In genomic region chr5:137584976-137585375, GRCm38 (mm10) we compare ENCODE assay signal across 9 mouse cellular contexts. TPM values are rescaled to one million over a fixed set of nuclear protein-coding genes. Genes with fewer than 3 reads are reported as not detected.
DNase-seq lines count a peak whose midpoint lies in the region; ATAC-seq lines count a peak whose summit lies in the region.
"Had no signal": no experiment of that assay in that cellular context is flagged by ENCODE, and none has a peak within 500 bp of the region (broad histone marks: within the 10 kb centered on the region; RNA-seq: fewer than 3 reads in every experiment).

No protein-coding gene starts in this region.

- no peak overlapping the region for H3K4me2 ChIP-seq in hindbrain, embryonic 12.5 days (replicated peaks)
- no peak overlapping the region for H3K4me2 ChIP-seq in neural tube, embryonic 11.5 days (ENCODE audit: low read depth)
- H3K4me2 ChIP-seq: limb, embryonic 12.5 days had no signal

- intact Hi-C loops in gastrocnemius, postnatal 14 days (cut with DNase I; ENCODE audit: low total_unique reads), result loop anchor here (10.0 kb wide), 1 partner anchor 70 kb away; the partner anchor contains the start of gene Gigyf1

- no peak for ATAC-seq in hindbrain, embryonic 12.5 days (ENCODE audit: low FRiP score)
- ATAC-seq in neural tube, embryonic 11.5 days (ENCODE audit: insufficient read depth, low FRiP score, low TSS enrichment), result no peak

- peak; percentile 60 for DNase-seq in hindbrain, embryonic 10.5 days (ENCODE audit: low spot score)
- DNase-seq in CD8-positive naive resting alpha-beta T cell, adult 2 months (ENCODE audit: low read depth in 2 of 2, low spot score in 2 of 2), result peak; percentile 53 to 65
- DNase-seq in brain, adult 2 months (ENCODE audit: low read depth, low spot score), result peak; percentile 85
- DNase-seq in gastrocnemius, postnatal 14 days, result peak; percentile 79
- DNase-seq in layer of hippocampus, postnatal 25 days (ENCODE audit: extremely low spot score in 1 of 2, low spot score in 1 of 2), result peak; percentile 26 to 70
- peak; percentile 53 for DNase-seq in neural tube, embryonic 11.5 days (ENCODE audit: low spot score)
- peak; percentile 83 for DNase-seq in thymus, postnatal 14 days

- H3K36me3 ChIP-seq in hindbrain, embryonic 10.5 days, result no peaks in the 10 kb centered on the region
- H3K36me3 ChIP-seq in hindbrain, embryonic 12.5 days, result no peaks in the 10 kb centered on the region
- no peaks in the 10 kb centered on the region for H3K36me3 ChIP-seq in neural tube, embryonic 11.5 days (ENCODE audit: control insufficient read depth, insufficient read depth, low read length)
- H3K36me3 ChIP-seq: limb, embryonic 12.5 days had no signal

- peaks cover 7% of the 10 kb centered on the region; the same call in 1 of the 2 replicates for H3K9me3 ChIP-seq in hindbrain, embryonic 10.5 days
- no peaks in the 10 kb centered on the region for H3K9me3 ChIP-seq in hindbrain, embryonic 12.5 days (replicated peaks)
- no peaks in the 10 kb centered on the region for H3K9me3 ChIP-seq in neural tube, embryonic 11.5 days (ENCODE audit: control insufficient read depth, low read length)

- H3K27ac ChIP-seq in hindbrain, embryonic 10.5 days, result no peak overlapping the region
- no peak overlapping the region for H3K27ac ChIP-seq in hindbrain, embryonic 12.5 days
- H3K27ac ChIP-seq in neural tube, embryonic 11.5 days (ENCODE audit: low read depth, low read length), result no peak overlapping the region

- H3K4me3 ChIP-seq in hindbrain, embryonic 10.5 days, result no peak overlapping the region
- H3K4me3 ChIP-seq in hindbrain, embryonic 12.5 days, result no peak overlapping the region
- H3K4me3 ChIP-seq in neural tube, embryonic 11.5 days (ENCODE audit: low read depth, low read length), result no peak overlapping the region

- H3K4me1 ChIP-seq in hindbrain, embryonic 10.5 days (replicated peaks), result peaks cover 22% of the 10 kb centered on the region
- peaks cover 11% of the 10 kb centered on the region for H3K4me1 ChIP-seq in hindbrain, embryonic 12.5 days
- H3K4me1 ChIP-seq in neural tube, embryonic 11.5 days (ENCODE audit: control insufficient read depth, insufficient read depth, low read length), result no peaks in the 10 kb centered on the region

- H3K27me3 ChIP-seq in hindbrain, embryonic 10.5 days (ENCODE audit: insufficient read depth, poor library complexity, severe bottlenecking), result peaks cover 35% of the 10 kb centered on the region
- H3K27me3 ChIP-seq in hindbrain, embryonic 12.5 days, result peaks cover 22% of the 10 kb centered on the region
- peaks cover 15% of the 10 kb centered on the region for H3K27me3 ChIP-seq in neural tube, embryonic 11.5 days (ENCODE audit: control insufficient read depth, insufficient read depth, low read length)

- WGBS in hindbrain, embryonic 10.5 days, result 33% methylated on average over 8 of the region's 8 CpGs
- 34% methylated on average over 8 of the region's 8 CpGs for WGBS in hindbrain, embryonic 12.5 days
- 33% methylated on average over 8 of the region's 8 CpGs for WGBS in neural tube, embryonic 11.5 days

- H3K9ac ChIP-seq in hindbrain, embryonic 12.5 days, result no peak overlapping the region
- H3K9ac ChIP-seq in neural tube, embryonic 11.5 days (ENCODE audit: low read length), result no peak overlapping the region
- H3K9ac ChIP-seq: limb, embryonic 12.5 days had no signal

RNA-seq across cellular contexts. Expression of gene Tfr2, which starts 15.3 kb away (rescaled TPM):
- 1.7 and 4.9 TPM in 2 replicates for polyA plus RNA-seq in hindbrain, embryonic 10.5 days (2016; fragmentation: Nextera tagmentation; extraction: Ambion mirVana)
- polyA plus RNA-seq in hindbrain, embryonic 12.5 days (2016; fragmentation: Nextera tagmentation; extraction: Ambion mirVana), result 3.3 and 3.4 TPM in 2 replicates
- under 1 TPM in 1 of 2 experiments, not detected in 1; 0.06 TPM for total RNA-seq in gastrocnemius, postnatal 14 days (2021)
- total RNA-seq in layer of hippocampus, postnatal 25 days (2021), result 10 to 100 TPM; 13.3 to 15.8 TPM
- polyA plus RNA-seq in neural tube, embryonic 11.5 days (2014; fragmentation: Nextera tagmentation; extraction: Ambion mirVana), result 0.97 and 1.2 TPM in 2 replicates

RNA-seq across cellular contexts. Expression of gene Mospd3, which starts 15.9 kb away (rescaled TPM):
- polyA plus RNA-seq in hindbrain, embryonic 10.5 days (2016; fragmentation: Nextera tagmentation; extraction: Ambion mirVana), result 15.2 and 27.5 TPM in 2 replicates
- 38.7 and 40.0 TPM in 2 replicates for polyA plus RNA-seq in hindbrain, embryonic 12.5 days (2016; fragmentation: Nextera tagmentation; extraction: Ambion mirVana)
- total RNA-seq in gastrocnemius, postnatal 14 days (2021), result 10 to 100 TPM; 15.3 to 18.1 TPM
- total RNA-seq in layer of hippocampus, postnatal 25 days (2021), result 10 to 100 TPM; 33.6 TPM
- polyA plus RNA-seq in neural tube, embryonic 11.5 days (2014; fragmentation: Nextera tagmentation; extraction: Ambion mirVana), result 27.8 and 28.5 TPM in 2 replicates

RNA-seq across cellular contexts. Expression of gene Pcolce, which starts 28.6 kb away (rescaled TPM):
- 72.2 and 95.5 TPM in 2 replicates for polyA plus RNA-seq in hindbrain, embryonic 10.5 days (2016; fragmentation: Nextera tagmentation; extraction: Ambion mirVana)
- 66.6 and 82.5 TPM in 2 replicates for polyA plus RNA-seq in hindbrain, embryonic 12.5 days (2016; fragmentation: Nextera tagmentation; extraction: Ambion mirVana)
- total RNA-seq in gastrocnemius, postnatal 14 days (2021), result 100 to 1,000 TPM; 190 to 251 TPM
- 1 to 10 TPM; 6.7 to 9.2 TPM for total RNA-seq in layer of hippocampus, postnatal 25 days (2021)
- polyA plus RNA-seq in neural tube, embryonic 11.5 days (2014; fragmentation: Nextera tagmentation; extraction: Ambion mirVana), result 75.5 and 91.9 TPM in 2 replicates

RNA-seq across cellular contexts. Expression of gene Actl6b, which starts 31.7 kb away (rescaled TPM):
- polyA plus RNA-seq in hindbrain, embryonic 10.5 days (2016; fragmentation: Nextera tagmentation; extraction: Ambion mirVana), result 10.3 and 47.6 TPM in 2 replicates
- 103 and 108 TPM in 2 replicates for polyA plus RNA-seq in hindbrain, embryonic 12.5 days (2016; fragmentation: Nextera tagmentation; extraction: Ambion mirVana)
- total RNA-seq in gastrocnemius, postnatal 14 days (2021), result not detected
- 100 to 1,000 TPM; 129 to 132 TPM for total RNA-seq in layer of hippocampus, postnatal 25 days (2021)
- polyA plus RNA-seq in neural tube, embryonic 11.5 days (2014; fragmentation: Nextera tagmentation; extraction: Ambion mirVana), result 38.6 and 40.0 TPM in 2 replicates

RNA-seq across cellular contexts. Expression of gene Fbxo24, which starts 43.8 kb away (rescaled TPM):
- 0.30 TPM in 2 replicates for polyA plus RNA-seq in hindbrain, embryonic 10.5 days (2016; fragmentation: Nextera tagmentation; extraction: Ambion mirVana)
- 0.23 and 0.25 TPM in 2 replicates for polyA plus RNA-seq in hindbrain, embryonic 12.5 days (2016; fragmentation: Nextera tagmentation; extraction: Ambion mirVana)
- total RNA-seq in gastrocnemius, postnatal 14 days (2021), result under 1 TPM in 1 of 2 experiments, not detected in 1; 0.27 TPM
- under 1 TPM; 0.27 to 0.31 TPM for total RNA-seq in layer of hippocampus, postnatal 25 days (2021)
- 0.21 TPM in 1 of 2 replicates, not detected in the other for polyA plus RNA-seq in neural tube, embryonic 11.5 days (2014; fragmentation: Nextera tagmentation; extraction: Ambion mirVana)
